Comparison of ENCODE assay signal across 32 mouse cellular contexts in the genomic region with DNA sequence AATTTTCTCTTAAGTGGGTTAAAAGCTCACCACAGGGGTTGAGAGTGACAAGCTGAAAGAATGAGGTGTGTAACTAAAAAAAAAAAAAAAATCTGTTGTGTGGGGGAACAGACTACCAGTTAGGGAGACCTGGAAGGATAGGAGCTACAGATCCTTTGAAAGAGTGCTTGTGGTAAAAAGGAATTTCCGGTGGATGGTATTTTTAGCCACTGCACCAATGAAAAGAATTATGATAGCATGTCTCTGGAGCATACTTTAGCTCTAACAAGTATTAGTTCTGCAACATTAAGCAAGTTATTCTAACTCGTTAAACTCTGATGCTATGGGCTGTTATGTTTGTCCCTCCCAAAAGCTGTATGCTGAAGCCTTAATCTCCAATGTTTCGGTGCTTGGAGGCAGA.
"Had no signal": no experiment of that assay in that cellular context is flagged by ENCODE, and none has a peak within 500 bp of the region (broad histone marks: within the 10 kb centered on the region; RNA-seq: fewer than 3 reads in every experiment).

No protein-coding gene starts in this region.

- H3K4me3 ChIP-seq: limb, embryonic 10.5 days; limb, embryonic 12.5 days; limb, embryonic 13.5 days; limb, embryonic 15.5 days; liver, embryonic 12.5 days; liver, embryonic 13.5 days; liver, embryonic 15.5 days; lung, embryonic 15.5 days; megakaryocyte, embryonic 14.5 days; midbrain, embryonic 10.5 days; midbrain, embryonic 12.5 days; midbrain, embryonic 13.5 days; midbrain, embryonic 15.5 days; myocyte; neural tube, embryonic 12.5 days; neural tube, embryonic 13.5 days had no signal

- H3K9me3 ChIP-seq: limb, embryonic 10.5 days; limb, embryonic 12.5 days; limb, embryonic 13.5 days; limb, embryonic 15.5 days; liver, embryonic 12.5 days; liver, embryonic 13.5 days; liver, embryonic 15.5 days; lung, embryonic 15.5 days; midbrain, embryonic 10.5 days; midbrain, embryonic 12.5 days; midbrain, embryonic 13.5 days; midbrain, embryonic 15.5 days; neural tube, embryonic 12.5 days; neural tube, embryonic 13.5 days had no signal

- ATAC-seq: liver, embryonic 12.5 days; liver, postnatal 0 days; lung, postnatal 0 days; midbrain, embryonic 13.5 days had no signal

- H3K4me1 ChIP-seq: limb, embryonic 10.5 days; limb, embryonic 12.5 days; limb, embryonic 13.5 days; limb, embryonic 15.5 days; liver, embryonic 12.5 days; liver, embryonic 13.5 days; liver, embryonic 15.5 days; lung, embryonic 15.5 days; megakaryocyte, embryonic 14.5 days; midbrain, embryonic 10.5 days; midbrain, embryonic 12.5 days; neural tube, embryonic 12.5 days; neural tube, embryonic 13.5 days had no signal

- H3K36me3 ChIP-seq: limb, embryonic 10.5 days; limb, embryonic 12.5 days; limb, embryonic 13.5 days; limb, embryonic 15.5 days; liver, embryonic 12.5 days; liver, embryonic 13.5 days; liver, embryonic 15.5 days; lung, embryonic 15.5 days; midbrain, embryonic 10.5 days; midbrain, embryonic 12.5 days; midbrain, embryonic 13.5 days; midbrain, embryonic 15.5 days; neural tube, embryonic 12.5 days; neural tube, embryonic 13.5 days had no signal

- H3K4me2 ChIP-seq: limb, embryonic 12.5 days; limb, embryonic 13.5 days; limb, embryonic 15.5 days; liver, embryonic 11.5 days; liver, embryonic 12.5 days; liver, embryonic 13.5 days; liver, embryonic 15.5 days; lung, embryonic 14.5 days; lung, embryonic 15.5 days; midbrain, embryonic 11.5 days; midbrain, embryonic 12.5 days; midbrain, embryonic 13.5 days; midbrain, embryonic 15.5 days; neural tube, embryonic 12.5 days; neural tube, embryonic 13.5 days had no signal

- H3K27ac ChIP-seq: limb, embryonic 10.5 days; limb, embryonic 12.5 days; limb, embryonic 13.5 days; limb, embryonic 15.5 days; liver, embryonic 12.5 days; liver, embryonic 13.5 days; liver, embryonic 14.5 days; liver, embryonic 15.5 days; lung, embryonic 15.5 days; macrophage; midbrain, embryonic 10.5 days; midbrain, embryonic 12.5 days; midbrain, embryonic 13.5 days; midbrain, embryonic 15.5 days; neural tube, embryonic 12.5 days; neural tube, embryonic 13.5 days had no signal

- H3K27me3 ChIP-seq: limb, embryonic 12.5 days; limb, embryonic 13.5 days; limb, embryonic 15.5 days; liver, embryonic 12.5 days; liver, embryonic 13.5 days; liver, embryonic 15.5 days; lung, embryonic 15.5 days; megakaryocyte, embryonic 14.5 days; midbrain, embryonic 12.5 days; midbrain, embryonic 13.5 days; midbrain, embryonic 15.5 days; neural tube, embryonic 12.5 days; neural tube, embryonic 13.5 days had no signal

- H3K9ac ChIP-seq: limb, embryonic 12.5 days; limb, embryonic 13.5 days; limb, embryonic 15.5 days; liver, embryonic 12.5 days; liver, embryonic 13.5 days; liver, embryonic 14.5 days; liver, embryonic 15.5 days; liver, postnatal 0 days; lung, embryonic 14.5 days; lung, embryonic 15.5 days; midbrain, embryonic 12.5 days; midbrain, embryonic 13.5 days; midbrain, embryonic 15.5 days; neural tube, embryonic 12.5 days; neural tube, embryonic 13.5 days had no signal

- DNase-seq: left cerebral cortex, postnatal 4 days; liver; liver, embryonic 13.5 days; liver, postnatal 0 days; lung, adult 18-20 months; lung, adult 2 months; lung, embryonic 14.5 days; lung, postnatal 10 days; lung, postnatal 14 days; lung, postnatal 36 days; lung, postnatal 4 days; midbrain, embryonic 14.5 days had no signal
